Mouse (Mus musculus) CD4-positive naive resting alpha-beta T cell, adult 57 days (primary cell): ENCODE measurements around the gene Ptprr. TPM values are rescaled to one million over a fixed set of nuclear protein-coding genes. Genes with fewer than 3 reads are reported as not detected.

ENCODE experiments used
- total RNA-seq: library from RNA; stranded (reverse); gene quantifications from one replicate; pipeline ENCODE4 v1.2.4, GENCODE M21; 2023

Ptprr gene
- not detected for total RNA-seq

DNA sequence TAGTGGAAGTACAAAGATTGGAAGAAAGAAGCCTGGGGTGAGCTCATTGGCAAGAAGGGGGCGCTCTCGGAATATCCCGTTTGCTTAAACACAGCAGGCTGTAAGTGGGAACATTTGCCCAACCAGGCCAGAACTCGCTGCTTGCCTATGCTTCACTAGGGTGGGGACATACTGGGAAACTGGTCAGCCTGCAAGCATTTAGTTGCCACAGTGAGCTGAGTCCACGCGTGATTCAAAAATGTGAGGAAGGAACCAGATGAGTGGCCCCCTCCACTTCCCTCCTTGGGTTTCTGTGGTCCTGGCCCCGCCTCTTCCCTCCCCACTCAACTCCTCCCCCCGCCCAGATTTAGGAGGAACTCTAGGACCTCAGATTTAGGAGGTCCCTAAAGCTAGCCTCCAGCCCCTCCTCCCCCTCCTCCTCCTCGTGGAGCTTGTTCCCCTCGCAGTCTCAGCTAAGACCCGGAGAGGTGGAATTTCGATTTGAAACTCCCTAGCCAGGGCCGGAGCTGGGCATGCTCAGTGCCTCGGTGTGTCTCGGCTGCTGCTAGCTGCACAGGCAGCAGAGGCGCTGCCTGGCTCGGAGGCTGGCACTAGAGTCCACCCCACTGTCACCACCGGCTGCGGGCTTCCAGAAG, at the start of gene Ptprr:
TSS of gene Ptprr (plus strand) at position 369 of the 635 bp plus-strand sequence.

DNA sequence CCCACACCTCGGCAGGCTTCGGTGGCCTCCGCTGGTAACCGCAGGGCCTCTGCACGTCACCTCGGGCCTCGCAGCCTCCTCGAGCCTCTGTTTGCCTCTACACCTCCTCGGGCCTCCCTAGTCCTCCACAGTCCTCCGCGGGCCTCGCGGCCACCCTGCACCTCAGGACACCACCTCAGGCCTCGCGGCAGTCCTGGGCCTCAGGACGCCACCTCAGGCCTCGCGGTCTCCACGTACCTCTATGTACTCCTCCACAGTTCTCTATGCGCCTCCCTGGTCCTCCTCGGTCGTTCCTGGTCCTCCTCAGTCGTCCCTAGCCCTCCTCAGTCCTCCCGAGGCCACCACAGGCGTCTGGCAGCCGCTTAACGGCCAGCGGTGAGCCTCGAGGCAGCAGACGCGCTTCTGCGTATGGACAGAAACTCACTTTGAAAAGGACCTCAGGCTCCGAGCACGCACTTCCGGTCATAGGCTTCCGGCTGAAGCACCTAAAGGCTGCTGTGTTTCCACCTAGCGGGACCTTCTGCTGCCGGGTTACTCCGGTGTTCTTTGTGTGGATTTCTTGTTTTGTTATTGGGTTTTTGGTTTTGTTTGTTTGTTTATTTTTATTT, 96.0 kb downstream of the Ptprr start, which contains the start of gene 4933416C03Rik:
TSS of gene 4933416C03Rik (minus strand) at position 51 of the 608 bp plus-strand sequence.

DNA sequence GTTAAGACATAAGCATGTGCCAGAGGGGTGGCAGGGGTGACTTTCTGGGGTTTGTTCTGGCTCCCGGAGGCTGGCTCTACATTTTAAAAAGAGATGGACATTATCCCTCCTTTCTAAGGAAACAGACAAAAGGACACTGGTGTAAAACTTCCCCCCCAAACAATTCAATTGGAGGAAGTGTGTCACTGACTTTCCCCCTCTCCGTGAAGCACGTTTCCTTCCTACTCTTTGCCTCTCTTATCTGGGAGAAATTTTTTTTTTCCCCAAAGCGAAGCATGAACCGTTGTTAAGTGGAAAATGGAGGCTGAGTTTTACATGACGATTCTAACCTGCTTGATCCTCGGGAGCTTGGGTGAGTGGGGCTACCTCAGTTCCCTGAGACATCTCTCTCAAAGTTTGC, 257.3 kb downstream of the Ptprr start, which contains the start of gene Ptprb:
TSS of gene Ptprb (plus strand) at position 244 of the 400 bp plus-strand sequence.

Other genes starting within 250 kb of the Ptprr start
- gene Tspan8, start 201.4 kb upstream of the Ptprr start, total RNA-seq, result not detected
- gene 4933416C03Rik, start 95.7 kb downstream of the Ptprr start, total RNA-seq, result not detected